Mouse (Mus musculus) megakaryocyte, embryonic 14.5 days (primary cell): ENCODE results near the gene Rnf144b. TPM values are rescaled to one million over a fixed set of nuclear protein-coding genes. Genes with fewer than 3 reads are reported as not detected.

Experiments
- H3K27me3 ChIP-seq: replicated peaks from 2 replicates; pipeline ENCODE3; 2012; ENCODE audit warnings: inconsistent platforms
- H3K36me3 ChIP-seq: replicated peaks from 2 replicates; pipeline ENCODE3; 2012; ENCODE audit warnings: low read length, inconsistent platforms, mixed read lengths
- H3K4me1 ChIP-seq: 2 replicates; pipeline ENCODE4 v1.6.1; 2012; ENCODE audit warnings: inconsistent platforms
- H3K4me3 ChIP-seq: replicated peaks from 2 replicates; pipeline ENCODE3; 2012; ENCODE audit warnings: moderate library complexity, mild to moderate bottlenecking, inconsistent platforms
- H3K9me3 ChIP-seq: 2 replicates; pipeline ENCODE4 v1.6.1; 2012; ENCODE audit warnings: inconsistent platforms
- FLI1 ChIP-seq: IDR thresholded peaks from 2 replicates; pipeline ENCODE4 v1.6.1; 2012; ENCODE audit warnings: low read length, inconsistent platforms, mixed read lengths
- GATA1 ChIP-seq: IDR thresholded peaks from 3 replicates; pipeline ENCODE4 v1.6.1; 2012; ENCODE audit warnings: mixed read lengths, low read length, inconsistent platforms, borderline replicate concordance
- polyA plus RNA-seq: library from polyadenylated mRNA; stranded (reverse); fragments of >175 nt; gene quantifications from 2 replicates; pipeline ENCODE4 v1.2.3, GENCODE M21; 2012; ENCODE audit warnings: low replicate concordance; ENCODE audit not compliant: insufficient read depth

Gene Rnf144b
- polyA plus RNA-seq, 1 experiment: 0.29 TPM

- Histone ChIP-seq H3K4me1 (peaks cover 54% of the 10 kb centered on the region), H3K27me3 (peaks cover 4% of the 10 kb centered on the region), H3K36me3 (no peaks in the 10 kb centered on the region), H3K4me3 (no peak overlapping the region), H3K9me3 (no peaks in the 10 kb centered on the region; the same call in 1 of the 2 replicates)
- TF ChIP-seq FLI1 (no peak), GATA1 (no peak)
These were observed 2.0 kb downstream of the Rnf144b start for GRCm38 (mm10) chr13:47124449-47124848.

GRCm38 (mm10) chr13:47124986-47125385, 2.5 kb downstream of the Rnf144b start:
- Histone ChIP-seq H3K4me3 (no peak overlapping the region), H3K4me1 (peaks cover 48% of the 10 kb centered on the region), H3K9me3 (no peaks in the 10 kb centered on the region; the same call in 1 of the 2 replicates), H3K27me3 (peaks cover 4% of the 10 kb centered on the region), H3K36me3 (no peaks in the 10 kb centered on the region)
- no peak for TF ChIP-seq FLI1
- no peak for TF ChIP-seq GATA1

- Histone ChIP-seq H3K36me3 (no peaks in the 10 kb centered on the region), H3K4me3 (no peak overlapping the region), H3K9me3 (no peaks in the 10 kb centered on the region; the same call in 1 of the 2 replicates), H3K4me1 (peaks cover 42% of the 10 kb centered on the region), H3K27me3 (peaks cover 4% of the 10 kb centered on the region)
- TF ChIP-seq FLI1: no peak
- no peak for TF ChIP-seq GATA1
These were observed 3.1 kb downstream of the Rnf144b start for GRCm38 (mm10) chr13:47125595-47125994.

- Histone ChIP-seq H3K4me3 (no peak overlapping the region), H3K4me1 (peaks cover 9% of the 10 kb centered on the region; the same call in 1 of the 2 replicates), H3K27me3 (peaks cover 8% of the 10 kb centered on the region), H3K9me3 (peaks cover 15% of the 10 kb centered on the region), H3K36me3 (no peaks in the 10 kb centered on the region)
- TF ChIP-seq GATA1 (no peak), FLI1 (no peak)
These were observed 6.6 kb downstream of the Rnf144b start for GRCm38 (mm10) chr13:47129090-47129489.

GRCm38 (mm10) chr13:47133058-47133457, 10.6 kb downstream of the Rnf144b start:
- H3K4me3 ChIP-seq: no peak overlapping the region

GRCm38 (mm10) chr13:47134836-47135235, 12.4 kb downstream of the Rnf144b start:
- Histone ChIP-seq H3K9me3 (peaks cover 28% of the 10 kb centered on the region), H3K36me3 (peaks cover 2% of the 10 kb centered on the region), H3K27me3 (peaks cover 8% of the 10 kb centered on the region), H3K4me1 (no peaks in the 10 kb centered on the region), H3K4me3 (no peak overlapping the region)
- TF ChIP-seq GATA1 (no peak), FLI1 (no peak)

More at GRCm38 (mm10) chr13:47133058-47133457, 10.6 kb downstream of the Rnf144b start:
- Histone ChIP-seq H3K4me1 (peaks cover 3% of the 10 kb centered on the region; the same call in 1 of the 2 replicates), H3K9me3 (peaks cover 20% of the 10 kb centered on the region), H3K36me3 (no peaks in the 10 kb centered on the region), H3K27me3 (peaks cover 8% of the 10 kb centered on the region)
- TF ChIP-seq GATA1: no peak
- TF ChIP-seq FLI1: no peak

GRCm38 (mm10) chr13:47135741-47136140, 13.3 kb downstream of the Rnf144b start:
- TF ChIP-seq GATA1 (no peak), FLI1 (no peak)
- no peaks in the 10 kb centered on the region for H3K4me1 ChIP-seq
- H3K9me3 ChIP-seq: peaks cover 31% of the 10 kb centered on the region
- peaks cover 8% of the 10 kb centered on the region for H3K27me3 ChIP-seq
- peaks cover 2% of the 10 kb centered on the region for H3K36me3 ChIP-seq
- H3K4me3 ChIP-seq: no peak overlapping the region

- peaks cover 11% of the 10 kb centered on the region for H3K9me3 ChIP-seq
- peaks cover 10% of the 10 kb centered on the region; the same call in 1 of the 2 replicates for H3K4me1 ChIP-seq
- TF ChIP-seq GATA1 (no peak), FLI1 (no peak)
- H3K27me3 ChIP-seq: no peaks in the 10 kb centered on the region
- peaks cover 2% of the 10 kb centered on the region for H3K36me3 ChIP-seq
- no peak overlapping the region for H3K4me3 ChIP-seq
These were observed 20.3 kb downstream of the Rnf144b start for GRCm38 (mm10) chr13:47142764-47143163.

GRCm38 (mm10) chr13:47145939-47146338, 23.5 kb downstream of the Rnf144b start:
- H3K27me3 ChIP-seq: no peaks in the 10 kb centered on the region
- no peaks in the 10 kb centered on the region for H3K9me3 ChIP-seq
- peaks cover 18% of the 10 kb centered on the region for H3K4me1 ChIP-seq
- H3K36me3 ChIP-seq: no peaks in the 10 kb centered on the region
- TF ChIP-seq FLI1 (no peak), GATA1 (no peak)
- H3K4me3 ChIP-seq: no peak overlapping the region

- H3K9me3 ChIP-seq: no peaks in the 10 kb centered on the region
- TF ChIP-seq FLI1 (no peak), GATA1 (no peak)
- no peak overlapping the region for H3K4me3 ChIP-seq
- H3K4me1 ChIP-seq: peaks cover 21% of the 10 kb centered on the region
- no peaks in the 10 kb centered on the region for H3K36me3 ChIP-seq
- no peaks in the 10 kb centered on the region for H3K27me3 ChIP-seq
These were observed 23.9 kb downstream of the Rnf144b start for GRCm38 (mm10) chr13:47146388-47146787.
